Mouse (Mus musculus): ENCODE results near the gene Akap17b. TPM values are rescaled to one million over a fixed set of nuclear protein-coding genes. Genes with fewer than 3 reads are reported as not detected.

Akap17b gene
- polyA plus RNA-seq, 1 experiment = 0.32 TPM

- no peaks in the 10 kb centered on the region for H3K79me2 ChIP-seq (ENCODE audit: control insufficient read depth, insufficient read depth)
Observed at GRCm38 (mm10) chrX:36591120-36591519, 54.1 kb downstream of the Akap17b start.

GRCm38 (mm10) chrX:36590266-36590665 is 54.9 kb downstream of the Akap17b start:
- Histone ChIP-seq H3K4me3 (no peak overlapping the region), H3K79me2 (ENCODE audit: control insufficient read depth, insufficient read depth) (no peaks in the 10 kb centered on the region), H3K36me3 (ENCODE audit: control insufficient read depth, insufficient read depth) (no peaks in the 10 kb centered on the region), H3K4me2 (ENCODE audit: low read depth) (no peak overlapping the region), H3ac (ENCODE audit: control insufficient read depth, insufficient read length) (no peak overlapping the region), H3K27me3 (ENCODE audit: control insufficient read depth, insufficient read depth, insufficient read length) (no peaks in the 10 kb centered on the region)
- no peak for TF ChIP-seq USF1 (IDR thresholded peaks at IDR 0.05; ENCODE audit: low read depth)

More at GRCm38 (mm10) chrX:36591120-36591519, 54.1 kb downstream of the Akap17b start:
- no peak overlapping the region for H3K4me2 ChIP-seq (ENCODE audit: low read depth)
- H3ac ChIP-seq (ENCODE audit: control insufficient read depth, insufficient read length) = no peak overlapping the region
- no peaks in the 10 kb centered on the region for H3K27me3 ChIP-seq (ENCODE audit: control insufficient read depth, insufficient read depth, insufficient read length)
- no peak overlapping the region for H3K4me3 ChIP-seq
- no peaks in the 10 kb centered on the region for H3K36me3 ChIP-seq (ENCODE audit: control insufficient read depth, insufficient read depth)
- TF ChIP-seq MAX (IDR thresholded peaks at IDR 0.05; ENCODE audit: low read depth) (no peak), TCF12 (IDR thresholded peaks at IDR 0.05; ENCODE audit: insufficient read depth, poor library complexity, severe bottlenecking) (no peak), USF1 (IDR thresholded peaks at IDR 0.05; ENCODE audit: low read depth) (no peak), POLR2AphosphoS2 (IDR thresholded peaks at IDR 0.05; ENCODE audit: insufficient read length, low read depth) (no peak), REST (IDR thresholded peaks at IDR 0.05; ENCODE audit: insufficient read depth, insufficient read length) (no peak), MYOD1 (IDR thresholded peaks at IDR 0.05; ENCODE audit: control insufficient read depth in 1 of 3, insufficient read length in 2 of 3, low read depth in 2 of 3) (no peak), TCF3 (IDR thresholded peaks at IDR 0.05; ENCODE audit: insufficient read length, low read depth) (no peak), SRF (IDR thresholded peaks at IDR 0.05; ENCODE audit: control insufficient read depth, insufficient read length, low read depth) (no peak), E2F4 (IDR thresholded peaks at IDR 0.05; ENCODE audit: insufficient read depth) (no peak), POLR2A (IDR thresholded peaks at IDR 0.05; ENCODE audit: insufficient read length, low read depth) (no peak)

- TF ChIP-seq MAX (IDR thresholded peaks at IDR 0.05; ENCODE audit: low read depth) (no peak), POLR2A (IDR thresholded peaks at IDR 0.05; ENCODE audit: insufficient read length, low read depth) (no peak), REST (IDR thresholded peaks at IDR 0.05; ENCODE audit: insufficient read depth, insufficient read length) (no peak), POLR2AphosphoS2 (IDR thresholded peaks at IDR 0.05; ENCODE audit: insufficient read length, low read depth) (no peak), TCF3 (IDR thresholded peaks at IDR 0.05; ENCODE audit: insufficient read length, low read depth) (no peak), MYOG (IDR thresholded peaks at IDR 0.05; ENCODE audit: control insufficient read depth in 1 of 3, insufficient read depth in 1 of 3, insufficient read length in 2 of 3, low read depth in 2 of 3) (no peak), MYOD1 (IDR thresholded peaks at IDR 0.05; ENCODE audit: control insufficient read depth in 1 of 3, insufficient read length in 2 of 3, low read depth in 2 of 3) (no peak), TCF12 (IDR thresholded peaks at IDR 0.05; ENCODE audit: insufficient read depth, poor library complexity, severe bottlenecking) (no peak), E2F4 (IDR thresholded peaks at IDR 0.05; ENCODE audit: insufficient read depth) (no peak), SRF (IDR thresholded peaks at IDR 0.05; ENCODE audit: control insufficient read depth, insufficient read length, low read depth) (no peak), CEBPB (IDR thresholded peaks at IDR 0.05; ENCODE audit: insufficient read depth, poor library complexity, severe bottlenecking) (no peak), USF1 (IDR thresholded peaks at IDR 0.05; ENCODE audit: low read depth) (no peak)
- no peak overlapping the region for H3K4me3 ChIP-seq
- no peaks in the 10 kb centered on the region for H3K36me3 ChIP-seq (ENCODE audit: control insufficient read depth, insufficient read depth)
- H3K27me3 ChIP-seq (ENCODE audit: control insufficient read depth, insufficient read depth, insufficient read length) = no peaks in the 10 kb centered on the region
- H3K79me2 ChIP-seq (ENCODE audit: control insufficient read depth, insufficient read depth) = no peaks in the 10 kb centered on the region
- no peak overlapping the region for H3K4me2 ChIP-seq (ENCODE audit: low read depth)
- H3ac ChIP-seq (ENCODE audit: control insufficient read depth, insufficient read length) = no peak overlapping the region
Observed at GRCm38 (mm10) chrX:36587304-36588209, 57.6 kb downstream of the Akap17b start.

GRCm38 (mm10) chrX:36586629-36587303 is 58.4 kb downstream of the Akap17b start:
- Histone ChIP-seq H3ac (ENCODE audit: control insufficient read depth, insufficient read length) (no peak overlapping the region), H3K36me3 (ENCODE audit: control insufficient read depth, insufficient read depth) (no peaks in the 10 kb centered on the region), H3K27me3 (ENCODE audit: control insufficient read depth, insufficient read depth, insufficient read length) (no peaks in the 10 kb centered on the region), H3K4me3 (no peak overlapping the region), H3K79me2 (ENCODE audit: control insufficient read depth, insufficient read depth) (no peaks in the 10 kb centered on the region), H3K4me2 (ENCODE audit: low read depth) (no peak overlapping the region)
- TF ChIP-seq SRF (IDR thresholded peaks at IDR 0.05; ENCODE audit: control insufficient read depth, insufficient read length, low read depth) (no peak), MYOG (IDR thresholded peaks at IDR 0.05; ENCODE audit: control insufficient read depth in 1 of 3, insufficient read depth in 1 of 3, insufficient read length in 2 of 3, low read depth in 2 of 3) (no peak), TCF3 (IDR thresholded peaks at IDR 0.05; ENCODE audit: insufficient read length, low read depth) (no peak), E2F4 (IDR thresholded peaks at IDR 0.05; ENCODE audit: insufficient read depth) (no peak)

GRCm38 (mm10) chrX:36562079-36562478 is 83.1 kb downstream of the Akap17b start:
- Histone ChIP-seq H3ac (ENCODE audit: control insufficient read depth, insufficient read length) (no peak overlapping the region), H3K36me3 (ENCODE audit: control insufficient read depth, insufficient read depth) (no peaks in the 10 kb centered on the region), H3K4me3 (no peak overlapping the region), H3K4me2 (ENCODE audit: low read depth) (peak overlapping the region; percentile 57), H3K27me3 (ENCODE audit: control insufficient read depth, insufficient read depth, insufficient read length) (no peaks in the 10 kb centered on the region), H3K79me2 (ENCODE audit: control insufficient read depth, insufficient read depth) (no peaks in the 10 kb centered on the region)
- TF ChIP-seq TCF3 (IDR thresholded peaks at IDR 0.05; ENCODE audit: insufficient read length, low read depth) (no peak), MAX (IDR thresholded peaks at IDR 0.05; ENCODE audit: low read depth) (no peak), TCF12 (IDR thresholded peaks at IDR 0.05; ENCODE audit: insufficient read depth, poor library complexity, severe bottlenecking) (no peak)
